Mouse (Mus musculus) cortical plate, adult 2 months (tissue): ENCODE measurements around the gene Rpl36-ps4. TPM values are rescaled to one million over a fixed set of nuclear protein-coding genes. Genes with fewer than 3 reads are reported as not detected.
"Not testable (repeated sequence)": the region's sequence is repeated elsewhere in the genome, so short reads cannot be mapped to it uniquely, and the experiment has no call there.

ENCODE experiments used
- H3K27ac ChIP-seq: fragments of 200-500 bp; 2 replicates; pipeline ENCODE4 v1.5.1; 2012; ENCODE audit warnings: low read length, control low read depth, inconsistent platforms; ENCODE audit not compliant: insufficient read depth
- H3K4me1 ChIP-seq: fragments of 200-500 bp; 2 replicates; pipeline ENCODE4 v1.6.1; 2011; ENCODE audit warnings: low read length; ENCODE audit not compliant: control insufficient read depth, insufficient read depth
- H3K4me3 ChIP-seq: fragments of 200-500 bp; 2 replicates; pipeline ENCODE4 v1.5.1; 2011; ENCODE audit warnings: mild to moderate bottlenecking, low read length, control low read depth; ENCODE audit not compliant: insufficient read depth
- CTCF ChIP-seq: fragments of 200-500 bp; IDR thresholded peaks from 2 replicates; pipeline ENCODE4 v1.5.1; 2011; ENCODE audit warnings: mild to moderate bottlenecking, control low read depth, low read length; ENCODE audit not compliant: insufficient read depth; ENCODE audit errors: extremely low read depth
- POLR2A ChIP-seq: fragments of 200-500 bp; IDR thresholded peaks from 2 replicates; pipeline ENCODE4 v1.6.1; 2011; ENCODE audit warnings: mild to moderate bottlenecking, low read length, control low read depth; ENCODE audit not compliant: insufficient read depth; ENCODE audit errors: extremely low read depth
- polyA plus RNA-seq: library from polyadenylated mRNA; depleted of rRNA; stranded (reverse); fragments of >200 nt; gene quantifications from 2 replicates; pipeline ENCODE4 v1.2.3, GENCODE M21; 2012; rRNA removed

Gene Rpl36-ps4
- polyA plus RNA-seq, 1 experiment: not detected

DNA sequence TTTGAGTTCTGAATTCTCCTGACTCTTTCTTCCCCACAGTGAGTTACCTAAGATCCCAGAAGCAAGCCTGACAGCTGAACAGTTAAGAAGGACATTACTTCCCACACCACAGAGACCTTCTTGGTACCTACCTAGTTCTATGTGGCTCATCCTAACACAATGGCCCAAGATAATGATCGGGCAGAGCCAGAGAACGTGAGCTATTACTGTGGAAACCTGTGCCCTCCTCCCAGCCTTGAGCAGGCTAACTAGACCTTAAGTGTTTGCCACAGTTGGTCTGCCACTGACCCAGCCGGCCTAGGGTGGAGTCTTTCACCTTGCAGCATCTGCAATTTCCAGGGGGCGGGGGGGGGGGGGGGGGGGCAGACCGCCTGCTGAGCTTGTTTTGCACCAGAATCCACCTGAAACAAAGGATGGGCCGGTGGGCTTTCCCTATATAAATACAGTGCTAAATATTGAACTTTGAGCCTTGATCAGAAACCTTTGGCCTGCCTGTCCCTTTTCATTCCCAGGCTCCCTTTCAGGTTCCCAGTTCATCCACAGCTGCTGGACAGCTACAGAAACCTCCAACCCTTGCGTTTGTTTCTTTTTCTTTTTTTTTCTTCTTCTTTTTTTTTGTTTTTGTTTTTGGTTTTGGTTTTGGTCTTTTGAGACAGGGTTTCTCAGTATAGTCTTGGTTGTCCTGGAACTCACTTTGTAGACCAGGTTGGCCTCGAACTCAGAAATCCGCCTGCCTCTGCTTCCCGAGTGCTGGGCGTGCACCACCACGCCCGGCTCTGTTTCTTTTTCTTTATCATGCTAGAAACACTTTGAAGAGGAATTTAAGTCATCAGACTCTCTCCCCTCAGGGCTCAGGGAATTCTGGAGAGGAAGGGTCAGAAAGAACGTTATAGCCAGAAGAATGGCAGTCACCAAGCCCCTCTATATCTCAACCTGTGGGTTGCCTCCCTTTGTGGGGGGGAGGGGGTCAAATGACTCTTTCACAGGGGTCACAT is 42.6 kb downstream of the Rpl36-ps4 start:
- TF ChIP-seq POLR2A (no peak), CTCF (no peak)
- Histone ChIP-seq H3K27ac (no peak overlapping the region), H3K4me3 (no peak overlapping the region), H3K4me1 (no peaks in the 10 kb centered on the region)

DNA sequence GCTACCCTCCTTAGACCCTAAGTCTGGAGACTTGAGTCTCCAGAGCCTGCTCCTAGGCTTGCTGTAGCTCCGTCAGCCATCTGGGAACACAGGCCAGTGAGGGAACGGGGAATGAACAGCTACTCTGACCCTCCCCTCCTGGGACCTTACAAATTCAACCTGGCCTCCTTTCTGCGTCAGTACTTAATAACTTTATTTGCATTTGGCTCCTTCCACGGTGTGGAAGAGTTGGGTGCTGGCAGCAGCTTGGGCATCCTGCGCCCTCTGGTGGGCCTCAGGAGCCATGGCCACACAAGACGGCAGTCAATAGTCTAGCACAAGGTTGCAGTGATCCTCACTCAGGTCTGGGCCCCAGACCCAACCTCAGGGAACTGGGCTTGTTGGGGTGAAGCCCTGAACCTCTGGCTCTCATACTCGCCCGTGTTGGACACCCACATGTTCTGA is 47.7 kb downstream of the Rpl36-ps4 start:
- H3K4me3 ChIP-seq, H3K27ac ChIP-seq, H3K4me1 ChIP-seq: not testable (repeated sequence)
- 0 out of 2 replicates have a peak, but pooled peaks have one; percentile 8 for TF ChIP-seq CTCF

Other genes with a start within 250 kb of the Rpl36-ps4 start
- gene Msh2, start 248.6 kb upstream of the Rpl36-ps4 start, polyA plus RNA-seq: 18.2 and 20.1 TPM in 2 replicates
- gene Kcnk12, start 123.0 kb upstream of the Rpl36-ps4 start, polyA plus RNA-seq: 14.3 and 16.2 TPM in 2 replicates
- gene Msh6, start 54.1 kb downstream of the Rpl36-ps4 start, polyA plus RNA-seq: 7.4 and 7.5 TPM in 2 replicates
- 70.5 and 70.9 TPM in 2 replicates for gene Fbxo11, start 144.3 kb downstream of the Rpl36-ps4 start, polyA plus RNA-seq